Mouse (Mus musculus): ENCODE measurements around the gene Rcbtb1. TPM values are rescaled to one million over a fixed set of nuclear protein-coding genes. Genes with fewer than 3 reads are reported as not detected.

Rcbtb1 gene
- total and polyA plus RNA-seq, 2 experiments from 2014 or later = 7.8 to 9.5 TPM

GRCm38 (mm10) chr14:59209816-59210215 lies 8.8 kb downstream of the Rcbtb1 start:
- TF ChIP-seq CTCF (IDR thresholded peaks at IDR 0.05; ENCODE audit: low read depth) (no peak), EP300 (IDR thresholded peaks at IDR 0.05; ENCODE audit: low read depth) (no peak)
- Histone ChIP-seq H3K36me3 (replicated peaks; ENCODE audit: control insufficient read depth, insufficient read depth, low read length) (0 out of 2 replicates have a peak, but pooled peaks cover 6% of the 10 kb centered on the region), H3K27me3 (ENCODE audit: control insufficient read depth, insufficient read depth, low read length) (no peaks in the 10 kb centered on the region), H3K27ac (ENCODE audit: low read depth) (no peak overlapping the region), H3K4me1 (ENCODE audit: control insufficient read depth, insufficient read depth) (no peaks in the 10 kb centered on the region), H3K4me2 (ENCODE audit: low read depth, low read length) (no peak overlapping the region), H3K9me3 (replicated peaks; ENCODE audit: control insufficient read depth, low read length) (no peaks in the 10 kb centered on the region), H3K9ac (replicated peaks; ENCODE audit: low read depth, low read length) (no peak overlapping the region), H3K4me3 (ENCODE audit: low read depth, low read length) (no peak overlapping the region)
- WGBS = 83% methylated on average over 2 of the region's 2 CpGs
- ATAC-seq (ENCODE audit: insufficient read depth, low read depth) (no peak), DNase-seq (ENCODE audit: low spot score) (no peak)

DNA sequence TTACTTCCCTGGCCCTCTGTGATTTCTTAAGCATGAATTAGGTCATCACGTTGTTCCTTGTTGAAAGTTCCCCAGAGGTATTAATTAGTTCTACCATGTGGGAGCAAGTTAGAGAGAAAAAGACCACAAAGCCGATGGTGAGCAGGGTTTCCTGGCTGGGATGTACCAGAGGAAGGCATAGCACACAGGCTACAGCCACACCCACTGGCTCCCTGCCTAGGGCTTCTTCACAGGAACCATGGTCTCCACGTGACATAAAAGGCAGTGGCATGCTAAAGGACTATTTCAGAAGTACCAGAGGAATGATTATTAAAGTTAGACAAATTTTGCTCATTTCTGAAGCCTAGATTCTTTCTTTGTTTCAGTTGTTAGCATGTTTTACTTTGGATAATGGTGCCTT lies 18.2 kb downstream of the Rcbtb1 start:
- no peaks in the 10 kb centered on the region for H3K4me1 ChIP-seq (ENCODE audit: control insufficient read depth, insufficient read depth)
- no peak for TF ChIP-seq CTCF (IDR thresholded peaks at IDR 0.05; ENCODE audit: low read depth)
- TF ChIP-seq EP300 (IDR thresholded peaks at IDR 0.05; ENCODE audit: low read depth) = no peak
- H3K36me3 ChIP-seq (replicated peaks; ENCODE audit: control insufficient read depth, insufficient read depth, low read length) = peaks cover 30% of the 10 kb centered on the region
- H3K4me2 ChIP-seq (ENCODE audit: low read depth, low read length) = no peak overlapping the region
- no peak overlapping the region for H3K27ac ChIP-seq (ENCODE audit: low read depth)
- DNase-seq (ENCODE audit: low spot score) (no peak), ATAC-seq (ENCODE audit: insufficient read depth, low read depth) (no peak)
- WGBS = 54% methylated on average over 3 of the region's 3 CpGs
- no peaks in the 10 kb centered on the region for H3K27me3 ChIP-seq (ENCODE audit: control insufficient read depth, insufficient read depth, low read length)
- H3K9ac ChIP-seq (replicated peaks; ENCODE audit: low read depth, low read length) = no peak overlapping the region
- no peak overlapping the region for H3K4me3 ChIP-seq (ENCODE audit: low read depth, low read length)
- no peaks in the 10 kb centered on the region for H3K9me3 ChIP-seq (replicated peaks; ENCODE audit: control insufficient read depth, low read length)

- DNase-seq (ENCODE audit: low spot score) (no peak), ATAC-seq (ENCODE audit: insufficient read depth, low read depth) (no peak)
- H3K4me2 ChIP-seq (ENCODE audit: low read depth, low read length) = no peak overlapping the region
- no peak overlapping the region for H3K9ac ChIP-seq (replicated peaks; ENCODE audit: low read depth, low read length)
- H3K4me3 ChIP-seq (ENCODE audit: low read depth, low read length) = no peak overlapping the region
- peaks cover 43% of the 10 kb centered on the region for H3K36me3 ChIP-seq (replicated peaks; ENCODE audit: control insufficient read depth, insufficient read depth, low read length)
- TF ChIP-seq CTCF (IDR thresholded peaks at IDR 0.05; ENCODE audit: low read depth) (no peak), EP300 (IDR thresholded peaks at IDR 0.05; ENCODE audit: low read depth) (no peak)
- H3K4me1 ChIP-seq (ENCODE audit: control insufficient read depth, insufficient read depth) = no peaks in the 10 kb centered on the region
- WGBS = 93% methylated on average over 11 of the region's 11 CpGs
- no peak overlapping the region for H3K27ac ChIP-seq (ENCODE audit: low read depth)
- peaks cover 11% of the 10 kb centered on the region; the same call in 1 of the 2 replicates for H3K27me3 ChIP-seq (ENCODE audit: control insufficient read depth, insufficient read depth, low read length)
- no peaks in the 10 kb centered on the region for H3K9me3 ChIP-seq (replicated peaks; ENCODE audit: control insufficient read depth, low read length)
Measured at GRCm38 (mm10) chr14:59226240-59226639, 25.2 kb downstream of the Rcbtb1 start.

DNA sequence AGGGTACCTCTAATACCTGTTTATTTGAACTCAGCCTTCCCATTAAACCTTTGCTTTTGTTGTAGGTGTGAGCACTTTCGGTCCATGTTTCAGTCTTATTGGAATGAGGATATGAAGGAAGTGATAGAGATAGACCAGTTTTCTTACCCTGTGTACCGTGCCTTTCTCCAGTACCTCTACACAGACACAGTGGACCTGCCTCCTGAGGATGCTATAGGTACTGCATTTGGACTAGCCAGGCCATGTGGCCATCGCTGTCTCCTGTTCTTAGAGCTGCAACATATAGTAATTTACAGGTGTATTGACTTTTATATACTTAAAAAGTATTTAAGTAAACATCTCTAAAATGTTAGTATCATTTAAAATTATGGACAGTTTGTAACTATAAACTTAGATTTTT lies 28.8 kb downstream of the Rcbtb1 start:
- H3K36me3 ChIP-seq (replicated peaks; ENCODE audit: control insufficient read depth, insufficient read depth, low read length) = peaks cover 42% of the 10 kb centered on the region
- DNase-seq (ENCODE audit: low spot score) (no peak), ATAC-seq (ENCODE audit: insufficient read depth, low read depth) (no peak)
- H3K4me2 ChIP-seq (ENCODE audit: low read depth, low read length) = no peak overlapping the region
- H3K4me3 ChIP-seq (ENCODE audit: low read depth, low read length) = no peak overlapping the region
- peaks cover 11% of the 10 kb centered on the region; the same call in 1 of the 2 replicates for H3K27me3 ChIP-seq (ENCODE audit: control insufficient read depth, insufficient read depth, low read length)
- H3K9ac ChIP-seq (replicated peaks; ENCODE audit: low read depth, low read length) = no peak overlapping the region
- no peaks in the 10 kb centered on the region for H3K4me1 ChIP-seq (ENCODE audit: control insufficient read depth, insufficient read depth)
- no peak overlapping the region for H3K27ac ChIP-seq (ENCODE audit: low read depth)
- H3K9me3 ChIP-seq (replicated peaks; ENCODE audit: control insufficient read depth, low read length) = no peaks in the 10 kb centered on the region
- peak; percentile 9; the same call in 1 of the 2 replicates for TF ChIP-seq CTCF (IDR thresholded peaks at IDR 0.05; ENCODE audit: low read depth)
- no peak for TF ChIP-seq EP300 (IDR thresholded peaks at IDR 0.05; ENCODE audit: low read depth)
- 87% methylated on average over 3 of the region's 3 CpGs for WGBS

- Histone ChIP-seq H3K4me1 (ENCODE audit: control insufficient read depth, insufficient read depth) (no peaks in the 10 kb centered on the region), H3K4me3 (ENCODE audit: low read depth, low read length) (peak overlapping the region; percentile 10; the same call in 1 of the 2 replicates), H3K9ac (replicated peaks; ENCODE audit: low read depth, low read length) (no peak overlapping the region), H3K27ac (ENCODE audit: low read depth) (no peak overlapping the region), H3K36me3 (replicated peaks; ENCODE audit: control insufficient read depth, insufficient read depth, low read length) (peaks cover 42% of the 10 kb centered on the region), H3K4me2 (ENCODE audit: low read depth, low read length) (peak overlapping the region; percentile 46), H3K9me3 (replicated peaks; ENCODE audit: control insufficient read depth, low read length) (no peaks in the 10 kb centered on the region), H3K27me3 (ENCODE audit: control insufficient read depth, insufficient read depth, low read length) (peaks cover 11% of the 10 kb centered on the region; the same call in 1 of the 2 replicates)
- ATAC-seq (ENCODE audit: insufficient read depth, low read depth) = peak; percentile 81
- TF ChIP-seq EP300 (IDR thresholded peaks at IDR 0.05; ENCODE audit: low read depth) (no peak), CTCF (IDR thresholded peaks at IDR 0.05; ENCODE audit: low read depth) (no peak)
- WGBS = 43% methylated on average over 21 of the region's 21 CpGs
- peak; percentile 32 for DNase-seq (ENCODE audit: low spot score)
Measured at GRCm38 (mm10) chr14:59230331-59230966, 29.4 kb downstream of the Rcbtb1 start.

DNA sequence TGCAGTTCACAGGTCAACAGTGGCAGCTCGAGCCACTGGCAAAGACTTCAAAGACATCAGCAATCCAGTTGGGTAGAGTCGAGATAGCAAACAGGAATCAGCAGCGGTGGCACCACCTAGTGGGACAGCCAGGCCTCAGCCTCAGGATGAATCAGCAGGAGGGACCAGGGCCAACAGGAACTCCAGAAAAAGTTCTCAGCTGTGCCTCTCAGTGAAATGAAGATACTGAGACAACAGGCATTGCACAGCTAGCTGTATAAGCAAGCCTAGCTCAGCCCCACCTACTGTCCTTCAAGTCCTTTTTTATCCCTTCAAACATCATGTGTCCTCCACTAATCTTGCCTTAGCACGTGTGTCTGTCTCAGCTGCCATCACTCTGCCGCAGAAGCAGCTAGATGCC lies 31.0 kb downstream of the Rcbtb1 start:
- 28% methylated on average over 5 of the region's 5 CpGs for WGBS
- no peak overlapping the region for H3K4me2 ChIP-seq (ENCODE audit: low read depth, low read length)
- H3K9ac ChIP-seq (replicated peaks; ENCODE audit: low read depth, low read length) = no peak overlapping the region
- TF ChIP-seq EP300 (IDR thresholded peaks at IDR 0.05; ENCODE audit: low read depth) (no peak), CTCF (IDR thresholded peaks at IDR 0.05; ENCODE audit: low read depth) (peak; percentile 55)
- H3K27ac ChIP-seq (ENCODE audit: low read depth) = no peak overlapping the region
- no peaks in the 10 kb centered on the region for H3K9me3 ChIP-seq (replicated peaks; ENCODE audit: control insufficient read depth, low read length)
- H3K4me3 ChIP-seq (ENCODE audit: low read depth, low read length) = no peak overlapping the region
- no peaks in the 10 kb centered on the region for H3K4me1 ChIP-seq (ENCODE audit: control insufficient read depth, insufficient read depth)
- DNase-seq (ENCODE audit: low spot score) = peak; percentile 61
- peaks cover 8% of the 10 kb centered on the region; the same call in 1 of the 2 replicates for H3K27me3 ChIP-seq (ENCODE audit: control insufficient read depth, insufficient read depth, low read length)
- peak; percentile 70 for ATAC-seq (ENCODE audit: insufficient read depth, low read depth)
- H3K36me3 ChIP-seq (replicated peaks; ENCODE audit: control insufficient read depth, insufficient read depth, low read length) = peaks cover 33% of the 10 kb centered on the region

Measured in heart, postnatal 0 days (tissue).